ENCODE assay signal across 26 mouse cellular contexts in genomic region chr10:4476604-4477003, GRCm38 (mm10). TPM values are rescaled to one million over a fixed set of nuclear protein-coding genes. Genes with fewer than 3 reads are reported as not detected.
A peak's percentile ranks its signal among the peaks of the same experiment; 100 is the strongest.
DNase-seq lines count a peak whose midpoint lies in the region; ATAC-seq and TF ChIP-seq lines count a peak whose summit lies in the region.
"Had no signal": no experiment of that assay in that cellular context is flagged by ENCODE, and none has a peak within 500 bp of the region (broad histone marks: within the 10 kb centered on the region; RNA-seq: fewer than 3 reads in every experiment).

No protein-coding gene starts in this region.

- H3K27ac ChIP-seq in intestine, embryonic 15.5 days = no peak overlapping the region
- peak overlapping the region; percentile 66 for H3K27ac ChIP-seq in intestine, postnatal 0 days (ENCODE audit: low read depth, low read length)
- H3K27ac ChIP-seq in small intestine, adult 2 months (ENCODE audit: insufficient read depth, low read depth, low read length) = peak overlapping the region; percentile 56; the same call in 1 of the 2 replicates
- H3K27ac ChIP-seq: embryonic facial prominence, embryonic 13.5 days; embryonic facial prominence, embryonic 15.5 days; forebrain, embryonic 10.5 days; forebrain, embryonic 12.5 days had no signal

- no peak for DNase-seq in Muller cell, postnatal 12 days (ENCODE audit: inconsistent ontology term)
- no peak for DNase-seq in kidney, postnatal 25 days
- DNase-seq: adrenal gland, adult 2 months; adrenal gland, postnatal 10 days; adrenal gland, postnatal 25 days; B cell, adult 2 months; cerebellum, adult 11 months; cerebellum, adult 18-20 months; cerebellum, adult 8-10 months; cerebellum, adult 9-11 months; cerebellum, postnatal 14 days; cerebellum, postnatal 36 days; embryo, embryonic 11 days had no signal

- no peaks in the 10 kb centered on the region for H3K27me3 ChIP-seq in intestine, embryonic 15.5 days (replicated peaks)
- H3K27me3 ChIP-seq in intestine, postnatal 0 days (replicated peaks; ENCODE audit: control insufficient read depth, insufficient read depth, low read length) = no peaks in the 10 kb centered on the region
- no peaks in the 10 kb centered on the region for H3K27me3 ChIP-seq in small intestine, adult 2 months (ENCODE audit: control insufficient read depth, insufficient read depth, low read length)
- H3K27me3 ChIP-seq: CH12.LX; embryonic facial prominence, embryonic 13.5 days; embryonic facial prominence, embryonic 15.5 days; forebrain, embryonic 12.5 days had no signal

- 0 out of 2 replicates have a peak, but pooled peaks cover 3% of the 10 kb centered on the region for H3K4me1 ChIP-seq in intestine, embryonic 15.5 days (replicated peaks)
- no peaks in the 10 kb centered on the region; the same call in 1 of the 2 replicates for H3K4me1 ChIP-seq in intestine, postnatal 0 days (replicated peaks; ENCODE audit: control insufficient read depth, insufficient read depth, low read length)
- H3K4me1 ChIP-seq in small intestine, adult 2 months (ENCODE audit: control insufficient read depth, insufficient read depth, insufficient read length, low read length) = peaks cover 4% of the 10 kb centered on the region; the same call in 1 of the 2 replicates
- H3K4me1 ChIP-seq: embryonic facial prominence, embryonic 13.5 days; embryonic facial prominence, embryonic 15.5 days; forebrain, embryonic 10.5 days; forebrain, embryonic 12.5 days had no signal

- 83% methylated on average over 5 of the region's 5 CpGs for WGBS in intestine, embryonic 15.5 days
- WGBS in intestine, postnatal 0 days = 47% methylated on average over 5 of the region's 5 CpGs
- whole genome bisulfite sequencing in small intestine, adult 2 months = 38% methylated on average over 5 of the region's 5 CpGs

- ATAC-seq in intestine, embryonic 15.5 days = peak; percentile 55
- peak; percentile 94 for ATAC-seq in intestine, postnatal 0 days
- ATAC-seq: CD4-positive, CD25-positive, alpha-beta regulatory T cell, adult 4 months; forebrain, embryonic 14.5 days; forebrain, embryonic 16.5 days had no signal

- no peak overlapping the region for H3K9ac ChIP-seq in intestine, embryonic 15.5 days
- H3K9ac ChIP-seq in intestine, postnatal 0 days (ENCODE audit: low read depth, low read length) = no peak overlapping the region
- H3K9ac ChIP-seq: embryonic facial prominence, embryonic 13.5 days; embryonic facial prominence, embryonic 15.5 days; forebrain, embryonic 12.5 days had no signal

- TF ChIP-seq POLR2A in small intestine, adult 2 months (IDR thresholded peaks at IDR 0.05; ENCODE audit: low read depth, low read length) = no peak

- no peak for TF ChIP-seq CTCF in intestine, postnatal 0 days (IDR thresholded peaks at IDR 0.05; ENCODE audit: low read depth)
- TF ChIP-seq CTCF in small intestine, adult 2 months (IDR thresholded peaks at IDR 0.05; ENCODE audit: extremely low read depth, insufficient read length, insufficient replicate concordance, low read depth, low read length) = no peak

- no peak overlapping the region for H3K4me3 ChIP-seq in intestine, embryonic 15.5 days (replicated peaks)
- H3K4me3 ChIP-seq in intestine, postnatal 0 days (ENCODE audit: low read depth, low read length) = no peak overlapping the region
- H3K4me3 ChIP-seq in small intestine, adult 2 months (ENCODE audit: low read depth, low read length) = no peak overlapping the region
- H3K4me3 ChIP-seq: embryonic facial prominence, embryonic 13.5 days; embryonic facial prominence, embryonic 15.5 days; erythroblast, embryonic 14.5 days; forebrain, embryonic 10.5 days; forebrain, embryonic 12.5 days had no signal

- H3K9me3 ChIP-seq in intestine, embryonic 15.5 days = no peaks in the 10 kb centered on the region
- H3K9me3 ChIP-seq in intestine, postnatal 0 days (ENCODE audit: control insufficient read depth) = no peaks in the 10 kb centered on the region
- H3K9me3 ChIP-seq: embryonic facial prominence, embryonic 13.5 days; embryonic facial prominence, embryonic 15.5 days; forebrain, embryonic 10.5 days; forebrain, embryonic 12.5 days; G1E had no signal

- H3K4me2 ChIP-seq in intestine, embryonic 15.5 days (replicated peaks) = no peak overlapping the region
- no peak overlapping the region for H3K4me2 ChIP-seq in intestine, postnatal 0 days (replicated peaks; ENCODE audit: low read depth)
- H3K4me2 ChIP-seq: embryonic facial prominence, embryonic 13.5 days; embryonic facial prominence, embryonic 15.5 days; forebrain, embryonic 12.5 days had no signal

- H3K36me3 ChIP-seq in intestine, embryonic 15.5 days = no peaks in the 10 kb centered on the region
- no peaks in the 10 kb centered on the region for H3K36me3 ChIP-seq in intestine, postnatal 0 days (ENCODE audit: control insufficient read depth, insufficient read depth)
- H3K36me3 ChIP-seq in small intestine, adult 2 months (ENCODE audit: control insufficient read depth, insufficient read depth, low read length) = no peaks in the 10 kb centered on the region
- H3K36me3 ChIP-seq: embryonic facial prominence, embryonic 13.5 days; embryonic facial prominence, embryonic 15.5 days; forebrain, embryonic 10.5 days; forebrain, embryonic 12.5 days; G1E had no signal

RNA-seq across cellular contexts. Expression of gene Ccdc170, which starts 5.7 kb away (rescaled TPM):
- 0.08 and 0.09 TPM in 2 replicates for polyA plus RNA-seq in intestine, embryonic 15.5 days (2015; fragmentation: Nextera tagmentation; extraction: Ambion mirVana)
- polyA plus RNA-seq in intestine, postnatal 0 days (2015; fragmentation: Nextera tagmentation; extraction: Ambion mirVana) = 0.13 TPM in 1 of 2 replicates, not detected in the other
- not detected in 2 replicates for polyA plus RNA-seq in small intestine, adult 2 months (2012; rRNA removed)
- polyA plus RNA-seq: erythroblast, embryonic 14.5 days; forebrain, embryonic 10.5 days; G1E had no signal

RNA-seq across cellular contexts. Expression of gene Armt1, which starts 44.3 kb away (rescaled TPM):
- polyA plus RNA-seq in intestine, embryonic 15.5 days (2015; fragmentation: Nextera tagmentation; extraction: Ambion mirVana) = 16.4 and 16.6 TPM in 2 replicates
- polyA plus RNA-seq in intestine, postnatal 0 days (2015; fragmentation: Nextera tagmentation; extraction: Ambion mirVana) = 9.5 and 10.3 TPM in 2 replicates
- 2.5 and 4.5 TPM in 2 replicates for polyA plus RNA-seq in small intestine, adult 2 months (2012; rRNA removed)

RNA-seq across cellular contexts. Expression of gene Rmnd1, which starts 44.4 kb away (rescaled TPM):
- polyA plus RNA-seq in intestine, embryonic 15.5 days (2015; fragmentation: Nextera tagmentation; extraction: Ambion mirVana) = 44.9 and 50.1 TPM in 2 replicates
- polyA plus RNA-seq in intestine, postnatal 0 days (2015; fragmentation: Nextera tagmentation; extraction: Ambion mirVana) = 24.8 and 26.8 TPM in 2 replicates
- polyA plus RNA-seq in small intestine, adult 2 months (2012; rRNA removed) = 10.0 and 17.1 TPM in 2 replicates
